Mouse (Mus musculus): ENCODE measurements around the gene Sez6l.

Gene Sez6l

DNA sequence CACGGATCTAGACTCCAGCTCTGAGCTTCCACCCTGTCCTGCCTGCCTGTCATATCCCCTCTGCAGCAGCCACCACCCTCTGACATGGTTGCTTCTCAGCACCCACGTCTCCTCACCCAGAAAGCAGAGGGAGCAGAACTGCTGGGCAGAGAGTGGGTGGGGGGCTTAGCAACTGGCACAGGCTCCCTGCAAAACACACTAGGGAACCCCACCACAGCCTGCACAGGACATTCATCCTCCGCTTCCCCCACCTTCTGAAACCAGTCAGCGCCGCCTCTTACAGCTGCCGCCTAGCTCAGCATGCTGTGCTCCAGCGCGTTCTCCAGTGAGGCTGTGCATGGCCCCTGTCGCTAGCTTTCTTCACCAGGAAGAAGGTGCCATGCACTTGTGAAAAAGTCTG, 187.6 kb downstream of the Sez6l start:
- 38% methylated on average over 9 of the region's 9 CpGs for WGBS

- 84% methylated on average over 2 of the region's 2 CpGs for WGBS
Observed at GRCm38 (mm10) chr5:112385973-112386372, 191.0 kb downstream of the Sez6l start.

DNA sequence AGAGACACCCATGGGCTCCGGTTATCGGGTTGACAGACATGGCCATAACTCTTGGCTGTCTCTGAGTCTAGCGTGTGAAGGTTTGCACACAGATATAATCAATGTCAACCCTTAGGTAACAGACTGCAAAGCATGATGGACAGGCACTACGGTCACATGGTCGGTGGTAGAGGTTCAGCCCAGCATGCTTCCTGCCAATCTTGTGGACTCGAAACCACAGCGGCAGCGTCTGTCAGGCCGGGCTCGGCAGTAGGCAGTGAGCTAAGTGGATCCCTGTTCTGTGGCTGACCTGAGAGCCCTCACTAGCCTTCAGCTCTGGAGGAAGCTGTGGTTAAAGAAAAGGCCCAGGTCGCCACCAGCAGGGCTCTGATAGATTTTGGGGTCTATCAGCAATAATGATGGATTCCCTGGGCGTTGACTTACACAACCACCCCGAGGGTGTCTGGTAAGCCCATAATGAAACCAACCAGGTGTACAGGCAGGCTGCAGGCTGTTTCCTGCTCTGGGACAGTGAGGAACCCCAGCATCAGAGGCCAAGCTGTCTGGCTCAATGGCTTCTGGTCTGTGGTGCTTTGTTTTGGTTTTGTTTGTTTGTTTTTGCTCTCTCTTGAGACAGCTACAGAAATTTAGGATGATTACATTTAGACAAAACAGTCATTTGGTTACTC, 192.0 kb downstream of the Sez6l start:
- WGBS: 86% methylated on average over 13 of the region's 13 CpGs

- 27% methylated on average over 17 of the region's 17 CpGs for WGBS
Observed at GRCm38 (mm10) chr5:112382641-112383330, 194.2 kb downstream of the Sez6l start.

- WGBS: 51% methylated on average over 9 of the region's 9 CpGs
Observed at GRCm38 (mm10) chr5:112382042-112382441, 194.9 kb downstream of the Sez6l start.

GRCm38 (mm10) chr5:112381154-112381553, 195.8 kb downstream of the Sez6l start:
- WGBS: 88% methylated on average over 11 of the region's 11 CpGs

DNA sequence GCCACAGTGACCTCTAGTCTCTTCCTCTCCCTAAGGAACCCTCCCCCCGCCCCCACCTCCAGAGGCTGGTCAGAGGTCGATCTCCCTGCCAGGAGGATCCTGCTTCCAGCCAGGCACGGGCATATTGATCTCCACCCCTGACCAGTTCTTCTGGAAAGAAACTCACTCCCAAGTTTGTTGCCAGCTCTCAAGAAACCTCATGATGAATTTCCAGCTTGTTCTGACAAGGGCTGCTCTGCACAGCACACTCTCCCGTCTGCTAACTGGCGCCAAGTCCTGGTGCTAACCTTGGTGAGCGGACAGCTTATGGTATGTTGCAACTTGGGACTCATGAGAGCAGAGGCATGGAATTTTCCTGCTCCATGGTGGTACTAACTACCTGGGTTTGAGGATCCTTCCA, 198.3 kb downstream of the Sez6l start:
- 74% methylated on average over 6 of the region's 6 CpGs for WGBS

DNA sequence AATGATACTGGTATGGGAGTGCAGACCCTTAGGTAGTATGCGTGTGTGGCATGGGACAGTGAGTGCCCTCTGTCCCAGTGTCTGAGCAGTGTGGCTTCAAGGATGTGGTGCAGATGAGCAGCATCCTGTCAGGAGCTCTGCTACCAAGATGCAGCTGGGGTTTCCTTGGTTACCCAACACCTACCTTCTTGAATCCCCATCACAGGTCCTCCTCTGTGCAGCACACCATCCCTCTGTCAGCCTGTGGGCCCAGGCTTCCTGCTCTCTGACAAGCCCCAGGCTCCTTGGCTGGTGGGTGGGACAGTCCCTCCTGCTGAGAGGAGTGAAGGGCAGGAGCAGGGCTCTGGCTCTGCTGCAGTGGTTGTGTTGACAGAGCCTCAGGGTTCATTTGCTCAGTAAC, 199.6 kb downstream of the Sez6l start:
- 86% methylated on average over 1 of the region's 1 CpGs for WGBS

GRCm38 (mm10) chr5:112376111-112376510, 200.9 kb downstream of the Sez6l start:
- 77% methylated on average over 4 of the region's 4 CpGs for WGBS

- WGBS: 29% methylated on average over 7 of the region's 7 CpGs
Observed at GRCm38 (mm10) chr5:112371933-112372332, 205.1 kb downstream of the Sez6l start.

GRCm38 (mm10) chr5:112370236-112370813, 206.7 kb downstream of the Sez6l start:
- 63% methylated on average over 12 of the region's 12 CpGs for WGBS

DNA sequence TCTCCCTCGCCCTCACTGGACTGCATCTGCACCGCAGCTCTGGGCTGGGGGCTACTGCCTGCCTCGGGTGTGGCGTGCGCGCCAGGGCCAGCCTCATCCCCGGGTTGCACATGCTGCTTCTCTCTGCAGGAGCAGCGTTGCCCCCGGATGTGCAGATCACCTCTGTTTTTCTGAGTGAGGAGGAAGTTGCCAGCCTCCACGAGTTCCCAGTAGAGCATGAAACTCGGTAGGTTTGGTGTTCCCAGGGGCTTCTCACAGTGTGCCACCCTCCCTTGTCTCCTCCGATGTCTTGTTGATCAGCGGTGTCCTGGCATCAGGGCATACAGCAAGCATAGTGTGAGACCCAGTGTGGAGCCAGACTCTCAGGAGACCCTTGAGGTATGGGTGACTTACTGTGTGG, 207.7 kb downstream of the Sez6l start:
- 79% methylated on average over 13 of the region's 13 CpGs for WGBS
